Mouse (Mus musculus): ENCODE results near the gene Srbd1. TPM values are rescaled to one million over a fixed set of nuclear protein-coding genes. Genes with fewer than 3 reads are reported as not detected.

Srbd1 gene
- polyA plus RNA-seq, 1 experiment from 2014 or later, result 11.4 TPM

DNA sequence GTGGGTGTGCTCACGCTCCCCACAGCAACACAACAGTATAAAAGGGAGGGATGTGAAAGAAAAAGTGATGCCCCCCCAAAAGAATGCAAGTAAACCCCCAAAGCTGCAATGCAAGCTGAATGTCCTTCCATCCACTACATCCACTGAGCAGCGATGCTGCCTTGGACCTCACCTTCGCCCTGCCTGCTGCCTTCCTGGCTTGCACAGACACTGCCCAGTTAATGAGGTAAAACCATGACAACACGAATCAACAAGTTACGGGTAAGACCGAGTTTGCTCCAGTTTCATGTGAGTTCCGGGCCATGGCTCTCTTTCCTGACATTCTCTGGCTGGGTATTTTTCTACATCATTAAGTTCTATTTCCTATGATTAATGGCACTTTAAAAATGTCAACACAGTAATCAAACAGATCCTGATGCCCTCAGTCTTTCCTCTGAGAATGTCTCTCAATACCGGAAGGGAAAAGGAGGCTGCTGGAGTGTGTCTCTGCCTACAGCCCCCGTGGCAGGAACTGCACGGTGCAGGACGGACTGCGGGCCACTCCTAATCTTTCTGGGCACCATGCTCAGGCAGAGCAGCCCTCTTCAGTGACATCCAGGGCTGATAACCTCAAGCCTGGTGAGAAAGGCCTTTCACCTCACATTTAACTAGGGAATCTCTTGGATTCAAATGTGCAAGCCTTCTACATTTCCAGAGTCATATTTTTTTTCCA lies 155.8 kb downstream of the Srbd1 start:
- Histone ChIP-seq H3K4me1 (ENCODE audit: control insufficient read depth, insufficient read depth, low read length) (no peaks in the 10 kb centered on the region), H3K9ac (ENCODE audit: low read length) (no peak overlapping the region), H3K4me2 (no peak overlapping the region), H3K9me3 (ENCODE audit: control insufficient read depth, low read length) (no peaks in the 10 kb centered on the region), H3K27me3 (ENCODE audit: control insufficient read depth, insufficient read depth, low read length) (no peaks in the 10 kb centered on the region), H3K36me3 (ENCODE audit: control insufficient read depth, insufficient read depth, low read length) (no peaks in the 10 kb centered on the region), H3K4me3 (ENCODE audit: low read depth, low read length) (no peak overlapping the region), H3K27ac (ENCODE audit: low read depth, low read length) (no peak overlapping the region)
- DNase-seq (ENCODE audit: low spot score, missing footprints) (peak; percentile 65), ATAC-seq (ENCODE audit: low FRiP score) (no peak)
- WGBS, result 92% methylated on average over 12 of the region's 12 CpGs

DNA sequence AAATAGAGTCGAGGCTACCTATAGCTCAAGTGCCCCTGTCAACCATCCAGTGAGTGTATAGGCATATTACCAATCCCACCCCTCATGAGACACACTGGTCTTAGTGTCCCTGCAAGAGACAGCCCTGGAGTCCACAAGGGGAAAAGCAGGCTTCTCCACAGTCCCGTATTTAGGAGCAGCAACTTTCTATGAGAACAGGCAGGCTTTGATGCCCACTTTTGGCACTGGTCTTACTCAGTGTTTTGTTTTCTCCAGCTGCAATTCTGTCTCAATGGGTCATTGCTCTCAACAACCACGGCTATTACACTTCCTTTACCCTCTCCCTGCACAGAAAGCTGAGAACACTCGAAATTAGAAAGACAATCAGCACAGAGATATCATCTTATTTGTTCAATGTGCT lies 157.4 kb downstream of the Srbd1 start:
- no peak overlapping the region for H3K9ac ChIP-seq (ENCODE audit: low read length)
- DNase-seq (ENCODE audit: low spot score, missing footprints), result peak; percentile 59
- no peaks in the 10 kb centered on the region for H3K36me3 ChIP-seq (ENCODE audit: control insufficient read depth, insufficient read depth, low read length)
- H3K4me1 ChIP-seq (ENCODE audit: control insufficient read depth, insufficient read depth, low read length), result no peaks in the 10 kb centered on the region
- no peaks in the 10 kb centered on the region for H3K27me3 ChIP-seq (ENCODE audit: control insufficient read depth, insufficient read depth, low read length)
- H3K27ac ChIP-seq (ENCODE audit: low read depth, low read length), result no peak overlapping the region
- no peaks in the 10 kb centered on the region for H3K9me3 ChIP-seq (ENCODE audit: control insufficient read depth, low read length)
- H3K4me2 ChIP-seq, result no peak overlapping the region
- H3K4me3 ChIP-seq (ENCODE audit: low read depth, low read length), result no peak overlapping the region
- ATAC-seq (ENCODE audit: low FRiP score), result no peak
- WGBS, result 85% methylated on average over 4 of the region's 4 CpGs

DNA sequence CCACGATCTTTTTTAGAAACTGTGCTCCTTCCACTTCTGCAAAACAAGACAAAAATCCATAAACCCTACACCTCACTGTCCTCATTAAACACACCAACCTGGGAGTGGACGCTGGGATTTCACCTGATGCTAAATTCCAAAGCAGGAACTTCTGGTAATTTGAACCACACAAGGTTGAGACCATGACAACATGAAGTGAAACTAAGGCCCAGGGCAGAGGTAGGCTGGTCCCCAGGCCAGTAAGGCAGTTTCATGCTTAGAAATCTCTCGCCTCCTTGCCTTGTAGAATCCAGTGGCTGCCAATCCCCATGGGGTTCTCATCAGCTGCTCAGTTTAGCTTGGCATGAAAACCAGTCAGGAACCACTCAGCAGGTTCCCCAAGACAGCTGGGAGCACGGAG lies 158.4 kb downstream of the Srbd1 start:
- DNase-seq (ENCODE audit: low spot score, missing footprints), result peak; percentile 31
- H3K4me3 ChIP-seq (ENCODE audit: low read depth, low read length), result no peak overlapping the region
- H3K9me3 ChIP-seq (ENCODE audit: control insufficient read depth, low read length), result no peaks in the 10 kb centered on the region
- H3K36me3 ChIP-seq (ENCODE audit: control insufficient read depth, insufficient read depth, low read length), result no peaks in the 10 kb centered on the region
- H3K27ac ChIP-seq (ENCODE audit: low read depth, low read length), result no peak overlapping the region
- 84% methylated on average over 4 of the region's 4 CpGs for WGBS
- H3K4me2 ChIP-seq, result no peak overlapping the region
- H3K4me1 ChIP-seq (ENCODE audit: control insufficient read depth, insufficient read depth, low read length), result no peaks in the 10 kb centered on the region
- no peak for ATAC-seq (ENCODE audit: low FRiP score)
- no peak overlapping the region for H3K9ac ChIP-seq (ENCODE audit: low read length)
- H3K27me3 ChIP-seq (ENCODE audit: control insufficient read depth, insufficient read depth, low read length), result no peaks in the 10 kb centered on the region

- Histone ChIP-seq H3K9ac (ENCODE audit: low read length) (no peak overlapping the region), H3K9me3 (ENCODE audit: control insufficient read depth, low read length) (no peaks in the 10 kb centered on the region; the same call in 1 of the 2 replicates), H3K4me3 (ENCODE audit: low read depth, low read length) (no peak overlapping the region), H3K4me2 (no peak overlapping the region), H3K27me3 (ENCODE audit: control insufficient read depth, insufficient read depth, low read length) (no peaks in the 10 kb centered on the region), H3K36me3 (ENCODE audit: control insufficient read depth, insufficient read depth, low read length) (no peaks in the 10 kb centered on the region), H3K27ac (ENCODE audit: low read depth, low read length) (no peak overlapping the region), H3K4me1 (ENCODE audit: control insufficient read depth, insufficient read depth, low read length) (no peaks in the 10 kb centered on the region)
- ATAC-seq (ENCODE audit: low FRiP score), result no peak
- 87% methylated on average over 2 of the region's 2 CpGs for WGBS
- peak; percentile 61 for DNase-seq (ENCODE audit: low spot score, missing footprints)
These were observed 158.8 kb downstream of the Srbd1 start for GRCm38 (mm10) chr17:85986181-85986580.

GRCm38 (mm10) chr17:85985131-85985530 lies 159.8 kb downstream of the Srbd1 start:
- peak; percentile 83 for DNase-seq (ENCODE audit: low spot score, missing footprints)
- WGBS, result 89% methylated on average over 11 of the region's 11 CpGs

DNA sequence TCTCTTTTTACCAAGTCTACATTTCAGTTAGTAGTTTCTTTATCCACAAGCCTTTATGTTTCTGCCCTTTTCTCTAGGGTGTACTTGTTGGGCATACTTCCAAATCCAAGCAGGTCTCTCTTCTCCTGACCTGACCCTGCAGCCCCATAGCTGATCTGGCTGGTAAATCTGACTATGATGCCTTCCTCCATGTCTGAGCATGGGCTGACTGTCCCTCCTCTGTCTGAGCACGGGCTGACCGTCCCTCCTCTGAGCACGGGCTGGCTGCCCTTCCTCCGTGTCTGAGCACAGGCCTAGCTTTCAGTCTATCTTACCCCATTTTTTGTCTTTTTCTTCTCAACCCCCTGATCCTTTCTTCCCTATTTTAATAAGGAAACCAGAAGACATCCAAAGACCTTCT lies 162.7 kb downstream of the Srbd1 start:
- ATAC-seq (ENCODE audit: low FRiP score) (no peak), DNase-seq (ENCODE audit: low spot score, missing footprints) (peak; percentile 71)
- Histone ChIP-seq H3K9me3 (ENCODE audit: control insufficient read depth, low read length) (no peaks in the 10 kb centered on the region; the same call in 1 of the 2 replicates), H3K4me3 (ENCODE audit: low read depth, low read length) (no peak overlapping the region), H3K9ac (ENCODE audit: low read length) (no peak overlapping the region), H3K27ac (ENCODE audit: low read depth, low read length) (no peak overlapping the region), H3K36me3 (ENCODE audit: control insufficient read depth, insufficient read depth, low read length) (no peaks in the 10 kb centered on the region), H3K4me1 (ENCODE audit: control insufficient read depth, insufficient read depth, low read length) (no peaks in the 10 kb centered on the region), H3K4me2 (no peak overlapping the region), H3K27me3 (ENCODE audit: control insufficient read depth, insufficient read depth, low read length) (no peaks in the 10 kb centered on the region)
- WGBS, result 96% methylated on average over 4 of the region's 4 CpGs

More at GRCm38 (mm10) chr17:85985131-85985530, 159.8 kb downstream of the Srbd1 start:
- no peaks in the 10 kb centered on the region; the same call in 1 of the 2 replicates for H3K9me3 ChIP-seq (ENCODE audit: control insufficient read depth, low read length)
- no peak overlapping the region for H3K9ac ChIP-seq (ENCODE audit: low read length)
- ATAC-seq (ENCODE audit: low FRiP score), result no peak
- H3K27ac ChIP-seq (ENCODE audit: low read depth, low read length), result no peak overlapping the region
- H3K27me3 ChIP-seq (ENCODE audit: control insufficient read depth, insufficient read depth, low read length), result no peaks in the 10 kb centered on the region
- H3K36me3 ChIP-seq (ENCODE audit: control insufficient read depth, insufficient read depth, low read length), result no peaks in the 10 kb centered on the region
- no peak overlapping the region for H3K4me3 ChIP-seq (ENCODE audit: low read depth, low read length)
- H3K4me2 ChIP-seq, result no peak overlapping the region
- no peaks in the 10 kb centered on the region for H3K4me1 ChIP-seq (ENCODE audit: control insufficient read depth, insufficient read depth, low read length)

DNA sequence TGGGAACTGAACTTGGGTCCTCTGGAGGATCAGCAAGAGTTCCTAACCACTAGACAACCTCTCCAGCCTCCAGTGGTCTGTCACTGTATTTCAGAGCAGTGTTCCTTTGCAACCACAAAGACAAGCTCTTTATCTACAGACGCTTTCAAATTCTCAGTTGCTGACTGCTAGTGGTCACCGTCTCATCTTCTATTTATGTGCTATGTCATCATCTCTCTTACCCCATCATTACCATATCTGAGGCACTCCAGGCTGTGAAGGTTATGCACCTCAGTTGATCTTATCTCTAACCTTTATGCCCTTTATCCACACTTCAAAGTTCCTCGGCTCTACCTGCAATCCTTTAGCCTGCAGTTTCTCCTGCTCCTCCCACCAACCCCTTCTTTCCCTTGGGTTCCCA lies 163.1 kb downstream of the Srbd1 start:
- ATAC-seq (ENCODE audit: low FRiP score), result no peak
- H3K4me1 ChIP-seq (ENCODE audit: control insufficient read depth, insufficient read depth, low read length), result no peaks in the 10 kb centered on the region
- H3K4me3 ChIP-seq (ENCODE audit: low read depth, low read length), result no peak overlapping the region
- no peaks in the 10 kb centered on the region; the same call in 1 of the 2 replicates for H3K9me3 ChIP-seq (ENCODE audit: control insufficient read depth, low read length)
- no peaks in the 10 kb centered on the region for H3K27me3 ChIP-seq (ENCODE audit: control insufficient read depth, insufficient read depth, low read length)
- no peak overlapping the region for H3K27ac ChIP-seq (ENCODE audit: low read depth, low read length)
- 96% methylated on average over 3 of the region's 3 CpGs for WGBS
- H3K9ac ChIP-seq (ENCODE audit: low read length), result no peak overlapping the region
- no peak overlapping the region for H3K4me2 ChIP-seq
- no peaks in the 10 kb centered on the region for H3K36me3 ChIP-seq (ENCODE audit: control insufficient read depth, insufficient read depth, low read length)
- peak; percentile 6 for DNase-seq (ENCODE audit: low spot score, missing footprints)

- no peak for ATAC-seq (ENCODE audit: low FRiP score)
- Histone ChIP-seq H3K4me1 (ENCODE audit: control insufficient read depth, insufficient read depth, low read length) (no peaks in the 10 kb centered on the region), H3K9me3 (ENCODE audit: control insufficient read depth, low read length) (no peaks in the 10 kb centered on the region; the same call in 1 of the 2 replicates), H3K4me3 (ENCODE audit: low read depth, low read length) (no peak overlapping the region), H3K27me3 (ENCODE audit: control insufficient read depth, insufficient read depth, low read length) (no peaks in the 10 kb centered on the region), H3K27ac (ENCODE audit: low read depth, low read length) (no peak overlapping the region), H3K36me3 (ENCODE audit: control insufficient read depth, insufficient read depth, low read length) (no peaks in the 10 kb centered on the region), H3K9ac (ENCODE audit: low read length) (no peak overlapping the region), H3K4me2 (no peak overlapping the region)
- 91% methylated on average over 8 of the region's 8 CpGs for WGBS
- no peak for DNase-seq (ENCODE audit: low spot score, missing footprints)
These were observed 166.1 kb downstream of the Srbd1 start for GRCm38 (mm10) chr17:85978876-85979275.

GRCm38 (mm10) chr17:85975077-85975476 lies 169.9 kb downstream of the Srbd1 start:
- WGBS, result 78% methylated on average over 5 of the region's 5 CpGs
- Histone ChIP-seq H3K9ac (ENCODE audit: low read length) (no peak overlapping the region), H3K27ac (ENCODE audit: low read depth, low read length) (no peak overlapping the region), H3K4me2 (no peak overlapping the region), H3K9me3 (ENCODE audit: control insufficient read depth, low read length) (no peaks in the 10 kb centered on the region), H3K36me3 (ENCODE audit: control insufficient read depth, insufficient read depth, low read length) (no peaks in the 10 kb centered on the region), H3K4me3 (ENCODE audit: low read depth, low read length) (no peak overlapping the region), H3K4me1 (ENCODE audit: control insufficient read depth, insufficient read depth, low read length) (no peaks in the 10 kb centered on the region), H3K27me3 (ENCODE audit: control insufficient read depth, insufficient read depth, low read length) (no peaks in the 10 kb centered on the region)
- no peak for ATAC-seq (ENCODE audit: low FRiP score)
- peak; percentile 17 for DNase-seq (ENCODE audit: low spot score, missing footprints)

All from midbrain, embryonic 11.5 days (tissue).